Mouse (Mus musculus) ES-E14 (cell line): ENCODE measurements around the gene Pam.
A peak's percentile ranks its signal among the peaks of the same experiment; 100 is the strongest.

ENCODE experiments used
- HCFC1 ChIP-seq: IDR thresholded peaks from 2 replicates; pipeline ENCODE4 v1.6.1; 2012; ENCODE audit warnings: low read length, inconsistent platforms, borderline replicate concordance; ENCODE audit not compliant: insufficient read depth
- ZNF384 ChIP-seq: IDR thresholded peaks from 2 replicates; pipeline ENCODE4 v1.6.1; 2012; ENCODE audit warnings: low read depth, low read length, inconsistent platforms

GRCm38 (mm10) chr1:97877037-97877436 is 218.4 kb downstream of the Pam start:
- TF ChIP-seq ZNF384 (peak; percentile 77), HCFC1 (no peak)
